Mouse (Mus musculus) testis, adult 2 months (tissue): ENCODE results near the gene Cenps.

ENCODE experiments used
- CTCF ChIP-seq: fragments of 200-500 bp; IDR thresholded peaks from 2 replicates; pipeline ENCODE4 v1.5.1; 2012; ENCODE audit warnings: low read depth, mild to moderate bottlenecking, inconsistent platforms, low read length, moderate library complexity; ENCODE audit not compliant: control insufficient read depth, insufficient read depth, insufficient replicate concordance
- POLR2A ChIP-seq: fragments of 200-500 bp; IDR thresholded peaks from 2 replicates; pipeline ENCODE4 v1.6.1; 2012; ENCODE audit warnings: low read depth, mild to moderate bottlenecking, inconsistent platforms, low read length, moderate library complexity; ENCODE audit not compliant: control insufficient read depth

DNA sequence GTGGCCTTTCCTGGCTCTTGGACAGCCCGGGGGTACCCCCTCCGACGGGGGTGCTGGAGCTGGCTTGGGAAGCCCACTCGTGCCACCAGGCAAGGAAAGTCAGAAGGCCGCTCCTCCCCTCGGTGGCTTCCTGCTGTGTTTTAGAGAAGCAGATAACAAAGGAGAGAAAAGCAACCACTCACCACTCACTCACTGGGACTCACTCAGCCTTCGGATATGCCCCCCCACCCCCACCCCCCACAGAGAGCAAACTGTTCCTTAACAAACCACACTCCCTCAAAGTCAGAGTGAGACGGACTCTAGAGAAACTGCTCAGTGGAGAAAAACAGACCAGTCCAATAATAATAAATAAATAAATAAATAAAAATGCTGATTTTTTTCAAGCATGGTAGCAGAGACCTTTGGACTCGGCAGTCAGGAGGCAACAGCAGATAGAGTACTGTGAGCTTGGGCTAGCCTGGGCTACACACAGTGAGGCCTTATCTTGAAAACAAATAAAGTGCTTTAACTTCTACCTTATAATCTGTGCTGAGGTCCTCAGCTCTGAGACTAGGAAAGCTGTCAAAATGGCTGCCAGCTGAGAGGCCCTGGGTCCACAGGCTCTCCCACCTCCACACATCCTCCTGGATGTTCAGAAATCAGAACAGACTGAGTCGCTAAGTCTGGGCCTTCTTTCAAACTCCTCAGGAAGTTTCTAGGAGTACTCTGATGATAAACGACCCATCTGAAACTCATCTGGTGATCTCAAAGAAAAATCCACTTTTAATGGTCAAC, 11.9 kb downstream of the Cenps start:
- TF ChIP-seq POLR2A (no peak), CTCF (no peak)
